Mouse (Mus musculus): Measurements from ENCODE around the gene Krtap3-3. TPM values are rescaled to one million over a fixed set of nuclear protein-coding genes. Genes with fewer than 3 reads are reported as not detected.
"Not testable (repeated sequence)": the region's sequence is repeated elsewhere in the genome, so short reads cannot be mapped to it uniquely, and the experiment has no call there.

Gene Krtap3-3
- not detected in 2 replicates for polyA plus RNA-seq (2012)

- Histone ChIP-seq H3K9me3 (ENCODE audit: control insufficient read depth, low read length) (no peaks in the 10 kb centered on the region), H3K4me3 (replicated peaks) (no peak within 1 kb of the TSS), H3K27me3 (ENCODE audit: control insufficient read depth) (no peaks in the 10 kb centered on the region), H3K4me1 (ENCODE audit: control insufficient read depth) (no peaks in the 10 kb centered on the region), H3K36me3 (ENCODE audit: control insufficient read depth) (no peaks in the 10 kb centered on the region)
- TF ChIP-seq GATA1 (IDR thresholded peaks at IDR 0.05; ENCODE audit: low read length) (no peak), TAL1 (IDR thresholded peaks at IDR 0.05; ENCODE audit: low read length) (no peak)
Measured at GRCm38 (mm10) chr11:99550765-99551164, at the start of gene Krtap3-3. Gene Krtap3-3 (minus strand): TSS chr11:99550865.

GRCm38 (mm10) chr11:99597742-99598141 lies 47.1 kb upstream of the Krtap3-3 start, which contains the start of gene Krtap9-3:
Gene Krtap9-3 (minus strand): TSS chr11:99598105.
- not testable (repeated sequence) for H3K27me3 ChIP-seq (ENCODE audit: control insufficient read depth); H3K4me3 ChIP-seq (replicated peaks); H3K4me1 ChIP-seq (ENCODE audit: control insufficient read depth)

GRCm38 (mm10) chr11:99590981-99591380 lies 40.3 kb upstream of the Krtap3-3 start, which contains the start of gene Krtap1-3:
Gene Krtap1-3 (minus strand): TSS chr11:99591339.
- Histone ChIP-seq H3K27me3 (ENCODE audit: control insufficient read depth) (no peaks in the 10 kb centered on the region), H3K4me1 (ENCODE audit: control insufficient read depth) (no peaks in the 10 kb centered on the region), H3K4me3 (replicated peaks) (no peak within 1 kb of the TSS), H3K9me3 (ENCODE audit: control insufficient read depth, low read length) (peaks cover 2% of the 10 kb centered on the region; the same call in 1 of the 2 replicates), H3K36me3 (ENCODE audit: control insufficient read depth) (no peaks in the 10 kb centered on the region)
- TF ChIP-seq TAL1 (IDR thresholded peaks at IDR 0.05; ENCODE audit: low read length), result no peak
- no peak for TF ChIP-seq GATA1 (IDR thresholded peaks at IDR 0.05; ENCODE audit: low read length)

More at GRCm38 (mm10) chr11:99597742-99598141, 47.1 kb upstream of the Krtap3-3 start, which contains the start of gene Krtap9-3:
- not testable (repeated sequence) for H3K36me3 ChIP-seq (ENCODE audit: control insufficient read depth); H3K9me3 ChIP-seq (ENCODE audit: control insufficient read depth, low read length)

- no peaks in the 10 kb centered on the region for H3K4me1 ChIP-seq (ENCODE audit: control insufficient read depth)
- TF ChIP-seq TAL1 (IDR thresholded peaks at IDR 0.05; ENCODE audit: low read length) (no peak), GATA1 (IDR thresholded peaks at IDR 0.05; ENCODE audit: low read length) (no peak)
- no peaks in the 10 kb centered on the region for H3K36me3 ChIP-seq (ENCODE audit: control insufficient read depth)
- no peak overlapping the region for H3K4me3 ChIP-seq (replicated peaks)
- H3K9me3 ChIP-seq (ENCODE audit: control insufficient read depth, low read length), result peaks cover 3% of the 10 kb centered on the region
- no peaks in the 10 kb centered on the region for H3K27me3 ChIP-seq (ENCODE audit: control insufficient read depth)
Measured at GRCm38 (mm10) chr11:99585096-99585495, 34.4 kb upstream of the Krtap3-3 start.

GRCm38 (mm10) chr11:99583245-99583704 lies 32.6 kb upstream of the Krtap3-3 start, which contains the start of gene Krtap1-4:
Gene Krtap1-4 (minus strand): TSS chr11:99583654.
- H3K4me1 ChIP-seq (ENCODE audit: control insufficient read depth), result no peaks in the 10 kb centered on the region
- no peak within 1 kb of the TSS for H3K4me3 ChIP-seq (replicated peaks)
- no peak for TF ChIP-seq TAL1 (IDR thresholded peaks at IDR 0.05; ENCODE audit: low read length)
- TF ChIP-seq GATA1 (IDR thresholded peaks at IDR 0.05; ENCODE audit: low read length), result no peak
- no peaks in the 10 kb centered on the region for H3K36me3 ChIP-seq (ENCODE audit: control insufficient read depth)
- H3K27me3 ChIP-seq (ENCODE audit: control insufficient read depth), result no peaks in the 10 kb centered on the region
- peaks cover 3% of the 10 kb centered on the region for H3K9me3 ChIP-seq (ENCODE audit: control insufficient read depth, low read length)

GRCm38 (mm10) chr11:99581564-99581963 lies 30.9 kb upstream of the Krtap3-3 start:
- H3K4me3 ChIP-seq (replicated peaks), result no peak overlapping the region
- no peaks in the 10 kb centered on the region for H3K27me3 ChIP-seq (ENCODE audit: control insufficient read depth)
- no peak for TF ChIP-seq TAL1 (IDR thresholded peaks at IDR 0.05; ENCODE audit: low read length)
- TF ChIP-seq GATA1 (IDR thresholded peaks at IDR 0.05; ENCODE audit: low read length), result no peak
- peaks cover 3% of the 10 kb centered on the region for H3K9me3 ChIP-seq (ENCODE audit: control insufficient read depth, low read length)
- H3K36me3 ChIP-seq (ENCODE audit: control insufficient read depth), result no peaks in the 10 kb centered on the region
- no peaks in the 10 kb centered on the region for H3K4me1 ChIP-seq (ENCODE audit: control insufficient read depth)

- Histone ChIP-seq H3K9me3 (ENCODE audit: control insufficient read depth, low read length) (peaks cover 3% of the 10 kb centered on the region), H3K36me3 (ENCODE audit: control insufficient read depth) (no peaks in the 10 kb centered on the region), H3K4me1 (ENCODE audit: control insufficient read depth) (no peaks in the 10 kb centered on the region), H3K4me3 (replicated peaks) (no peak overlapping the region), H3K27me3 (ENCODE audit: control insufficient read depth) (no peaks in the 10 kb centered on the region)
- TF ChIP-seq TAL1 (IDR thresholded peaks at IDR 0.05; ENCODE audit: low read length) (no peak), GATA1 (IDR thresholded peaks at IDR 0.05; ENCODE audit: low read length) (no peak)
Measured at GRCm38 (mm10) chr11:99581051-99581450, 30.4 kb upstream of the Krtap3-3 start.

GRCm38 (mm10) chr11:99580636-99581035 lies 30.0 kb upstream of the Krtap3-3 start, which contains the start of gene Krtap1-5:
Gene Krtap1-5 (minus strand): TSS chr11:99581016.
- no peak within 1 kb of the TSS for H3K4me3 ChIP-seq (replicated peaks)

GRCm38 (mm10) chr11:99574106-99574505 lies 23.4 kb upstream of the Krtap3-3 start:
- TF ChIP-seq GATA1 (IDR thresholded peaks at IDR 0.05; ENCODE audit: low read length) (no peak), TAL1 (IDR thresholded peaks at IDR 0.05; ENCODE audit: low read length) (no peak)
- H3K4me1 ChIP-seq (ENCODE audit: control insufficient read depth), result no peaks in the 10 kb centered on the region
- H3K9me3 ChIP-seq (ENCODE audit: control insufficient read depth, low read length), result no peaks in the 10 kb centered on the region
- H3K27me3 ChIP-seq (ENCODE audit: control insufficient read depth), result no peaks in the 10 kb centered on the region
- no peaks in the 10 kb centered on the region for H3K36me3 ChIP-seq (ENCODE audit: control insufficient read depth)
- H3K4me3 ChIP-seq (replicated peaks), result no peak overlapping the region

More at GRCm38 (mm10) chr11:99580636-99581035, 30.0 kb upstream of the Krtap3-3 start, which contains the start of gene Krtap1-5:
- Histone ChIP-seq H3K9me3 (ENCODE audit: control insufficient read depth, low read length) (peaks cover 3% of the 10 kb centered on the region), H3K36me3 (ENCODE audit: control insufficient read depth) (no peaks in the 10 kb centered on the region), H3K27me3 (ENCODE audit: control insufficient read depth) (no peaks in the 10 kb centered on the region), H3K4me1 (ENCODE audit: control insufficient read depth) (no peaks in the 10 kb centered on the region)
- no peak for TF ChIP-seq GATA1 (IDR thresholded peaks at IDR 0.05; ENCODE audit: low read length)
- TF ChIP-seq TAL1 (IDR thresholded peaks at IDR 0.05; ENCODE audit: low read length), result no peak

GRCm38 (mm10) chr11:99573164-99573563 lies 22.5 kb upstream of the Krtap3-3 start:
- no peaks in the 10 kb centered on the region for H3K9me3 ChIP-seq (ENCODE audit: control insufficient read depth, low read length)
- no peaks in the 10 kb centered on the region for H3K4me1 ChIP-seq (ENCODE audit: control insufficient read depth)
- TF ChIP-seq GATA1 (IDR thresholded peaks at IDR 0.05; ENCODE audit: low read length) (no peak), TAL1 (IDR thresholded peaks at IDR 0.05; ENCODE audit: low read length) (no peak)

More at GRCm38 (mm10) chr11:99573164-99573563, 22.5 kb upstream of the Krtap3-3 start:
- H3K27me3 ChIP-seq (ENCODE audit: control insufficient read depth), result no peaks in the 10 kb centered on the region
- H3K36me3 ChIP-seq (ENCODE audit: control insufficient read depth), result no peaks in the 10 kb centered on the region
- no peak overlapping the region for H3K4me3 ChIP-seq (replicated peaks)
